Mouse (Mus musculus) forebrain, embryonic 11.5 days (tissue): ENCODE measurements around the gene Litaf. TPM values are rescaled to one million over a fixed set of nuclear protein-coding genes. Genes with fewer than 3 reads are reported as not detected.
A peak's percentile ranks its signal among the peaks of the same experiment; 100 is the strongest.

ENCODE experiments used
- ATAC-seq: fragments of 200-750 bp; cut with Nextera tagmentation; replicated peaks from 2 replicates; pipeline ENCODE4 v1.8.0; 2017; ENCODE audit warnings: moderate TSS enrichment; ENCODE audit not compliant: low FRiP score
- DNase-seq: peaks from one replicate; pipeline ENCODE4 v3.0.0-alpha.2; 2017; ENCODE audit warnings: low spot score
- H3K27ac ChIP-seq: fragments of 300-500 bp; sonication (generic); 2 replicates; pipeline ENCODE4 v1.5.1; 2014; ENCODE audit warnings: low read depth, low read length
- H3K27me3 ChIP-seq: fragments of 300-500 bp; sonication (generic); 2 replicates; pipeline ENCODE4 v1.6.1; 2014; ENCODE audit warnings: mild to moderate bottlenecking, low read length, mixed read lengths; ENCODE audit not compliant: control insufficient read depth, insufficient read depth
- H3K36me3 ChIP-seq: fragments of 300-500 bp; sonication (generic); 2 replicates; pipeline ENCODE4 v1.6.1; 2014; ENCODE audit warnings: mild to moderate bottlenecking, low read length, moderate library complexity, mixed read lengths; ENCODE audit not compliant: control insufficient read depth, insufficient read depth
- H3K4me1 ChIP-seq: fragments of 300-500 bp; sonication (generic); replicated peaks from 2 replicates; pipeline ENCODE4 v1.6.1; 2014; ENCODE audit warnings: low read length, mixed read lengths; ENCODE audit not compliant: control insufficient read depth, insufficient read depth
- H3K4me2 ChIP-seq: fragments of 300-500 bp; sonication (generic); 2 replicates; pipeline ENCODE4 v1.6.1; 2014; ENCODE audit warnings: low read depth, mild to moderate bottlenecking, low read length, moderate library complexity, mixed read lengths; ENCODE audit not compliant: severe bottlenecking
- H3K4me3 ChIP-seq: fragments of 300-500 bp; sonication (generic); 2 replicates; pipeline ENCODE4 v1.5.1; 2014; ENCODE audit warnings: low read depth, low read length
- H3K9ac ChIP-seq: fragments of 300-500 bp; sonication (generic); 2 replicates; pipeline ENCODE4 v1.6.1; 2014; ENCODE audit warnings: low read length
- H3K9me3 ChIP-seq: fragments of 300-500 bp; sonication (generic); 2 replicates; pipeline ENCODE4 v1.6.1; 2016; ENCODE audit warnings: low read length, mixed read lengths; ENCODE audit not compliant: control insufficient read depth
- WGBS: fragments of 180-500 bp; shearing (Covaris S2); extraction: QIAGEN DNeasy Blood & Tissue Kit; methylation state at CpG from one replicate; pipeline ENCODE4 v1.1.7; 2014; 5-methylcytosine and 5-hydroxymethylcytosine counted together
- polyA plus RNA-seq: library from polyadenylated mRNA; unstranded; fragments of >200 nt; fragmentation: Nextera tagmentation; extraction: Ambion mirVana; gene quantifications from 2 replicates; pipeline ENCODE4 v1.2.1, GENCODE M21; 2014

The Litaf gene
- polyA plus RNA-seq, 1 experiment from 2014 or later: 52.0 TPM

DNA sequence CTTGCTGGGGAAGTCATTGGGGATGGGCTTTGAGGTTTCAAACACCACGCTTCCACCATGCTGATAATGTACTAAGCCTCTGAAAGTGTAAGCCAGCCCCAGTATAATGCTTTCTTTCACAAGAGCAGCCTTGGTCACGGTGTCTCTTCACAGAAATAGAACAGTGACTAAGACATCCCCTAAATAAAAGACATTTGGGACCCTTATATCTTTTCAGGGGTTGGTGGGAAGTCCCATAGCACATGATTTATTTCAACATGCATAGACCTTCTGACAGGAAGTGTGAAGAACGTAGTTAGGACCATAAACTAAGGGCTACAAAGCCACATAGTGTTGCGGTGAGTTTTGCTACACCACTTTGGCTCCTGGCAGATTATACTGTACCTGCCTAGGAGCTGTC is 69.4 kb downstream of the Litaf start:
- Histone ChIP-seq H3K4me2 (no peak overlapping the region), H3K4me1 (peaks cover 2% of the 10 kb centered on the region; the same call in 1 of the 2 replicates), H3K9me3 (no peaks in the 10 kb centered on the region; the same call in 1 of the 2 replicates), H3K27me3 (no peaks in the 10 kb centered on the region), H3K36me3 (no peaks in the 10 kb centered on the region), H3K9ac (no peak overlapping the region), H3K27ac (no peak overlapping the region), H3K4me3 (no peak overlapping the region)
- no peak for ATAC-seq
- DNase-seq: no peak
- 89% methylated on average over 4 of the region's 4 CpGs for WGBS

DNA sequence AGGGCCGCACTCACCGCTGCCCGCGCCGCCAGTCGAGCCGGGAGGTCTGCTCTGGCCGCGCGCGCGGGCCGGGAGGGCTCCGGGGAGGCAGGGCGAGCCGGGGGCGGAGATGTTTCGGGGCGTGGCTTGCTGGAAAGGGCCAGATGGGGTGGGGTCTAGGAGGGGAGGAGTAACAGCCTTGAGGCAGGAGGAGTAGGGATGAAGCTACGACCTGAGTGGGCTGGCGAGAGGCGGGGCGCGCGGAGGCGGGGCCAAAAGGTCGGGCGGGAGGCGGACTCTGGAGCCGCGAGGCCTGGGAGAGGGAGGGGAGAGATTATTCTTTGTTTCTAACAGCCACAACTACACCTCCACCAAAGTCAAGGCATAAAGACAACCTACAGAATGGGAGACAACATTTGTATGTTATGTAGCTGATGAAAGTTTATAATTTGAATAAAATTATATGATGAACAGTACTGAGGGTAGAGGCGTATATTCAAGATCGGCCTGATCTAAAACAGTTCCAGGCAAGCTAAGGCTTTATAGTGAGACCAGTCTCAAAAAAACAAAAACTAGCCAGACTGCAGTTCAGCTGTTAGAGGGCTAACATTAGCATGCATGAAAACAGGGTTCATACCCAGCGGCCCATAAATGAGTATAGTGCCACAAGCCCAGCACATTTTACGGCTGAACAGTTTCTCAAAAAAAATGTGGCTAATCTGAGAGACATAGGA is 72.8 kb downstream of the Litaf start:
- Histone ChIP-seq H3K9ac (peak overlapping the region; percentile 70), H3K4me1 (peaks cover 2% of the 10 kb centered on the region; the same call in 1 of the 2 replicates), H3K9me3 (peaks cover 6% of the 10 kb centered on the region; the same call in 1 of the 2 replicates), H3K36me3 (no peaks in the 10 kb centered on the region), H3K4me2 (peak overlapping the region; percentile 82), H3K4me3 (peak overlapping the region; percentile 70), H3K27ac (0 out of 2 replicates have a peak overlapping the region, but pooled peaks have one; percentile 15), H3K27me3 (no peaks in the 10 kb centered on the region)
- ATAC-seq (peak; percentile 94), DNase-seq (peak; percentile 97)
- WGBS: 6% methylated on average over 34 of the region's 35 CpGs

DNA sequence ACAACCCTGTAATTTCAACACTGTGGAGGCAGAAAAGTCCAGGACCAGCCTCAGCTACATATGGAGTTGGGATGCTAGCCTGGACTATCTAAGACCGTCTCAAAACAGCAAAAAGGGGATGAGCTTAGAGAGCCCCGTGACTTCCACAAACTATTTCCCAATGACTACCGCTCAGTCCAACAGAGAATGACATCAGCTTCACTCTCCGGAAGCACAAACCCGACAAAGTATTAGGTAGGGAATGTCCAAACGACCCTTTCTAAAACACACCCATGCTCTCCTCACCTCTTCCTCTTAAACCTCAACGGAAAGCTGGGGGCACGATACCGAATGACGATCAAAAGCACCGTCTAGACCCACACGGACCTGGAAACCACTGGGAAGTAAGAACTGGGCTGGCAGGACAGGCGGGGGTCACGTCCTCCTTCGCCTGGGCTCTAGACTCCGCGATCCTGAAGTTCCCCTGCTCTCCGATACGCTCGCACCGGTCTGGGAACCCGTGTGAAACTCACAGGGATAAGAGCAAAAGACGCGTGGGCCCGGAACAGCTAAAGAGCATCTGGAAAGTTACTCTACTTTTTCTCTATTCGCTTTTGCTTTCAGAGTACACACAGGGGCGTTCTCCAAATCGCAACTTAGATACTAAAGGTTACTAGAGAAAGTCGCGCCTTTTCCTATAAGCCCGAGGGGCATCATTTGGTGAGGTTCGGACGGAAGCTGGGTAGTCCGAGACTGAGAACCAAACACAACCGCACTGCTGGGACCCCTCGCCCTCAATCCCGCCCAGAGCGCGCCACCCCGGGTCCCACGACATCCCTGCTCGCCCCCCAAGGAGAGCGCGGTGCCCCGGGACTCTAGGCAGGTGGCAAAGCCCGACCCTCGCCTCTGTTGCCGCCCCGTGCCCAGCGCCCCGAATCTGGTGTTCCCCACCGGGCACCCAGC is 73.6 kb downstream of the Litaf start:
- DNase-seq (peak; percentile 68), ATAC-seq (peak; percentile 83)
- Histone ChIP-seq H3K9me3 (peaks cover 6% of the 10 kb centered on the region; the same call in 1 of the 2 replicates), H3K27ac (no peak overlapping the region), H3K4me3 (peak overlapping the region; percentile 70), H3K4me2 (peak overlapping the region; percentile 82), H3K4me1 (peaks cover 2% of the 10 kb centered on the region; the same call in 1 of the 2 replicates), H3K9ac (peak overlapping the region; percentile 70), H3K27me3 (no peaks in the 10 kb centered on the region), H3K36me3 (no peaks in the 10 kb centered on the region)
- under 1% methylated on average over 52 of the region's 52 CpGs for WGBS

DNA sequence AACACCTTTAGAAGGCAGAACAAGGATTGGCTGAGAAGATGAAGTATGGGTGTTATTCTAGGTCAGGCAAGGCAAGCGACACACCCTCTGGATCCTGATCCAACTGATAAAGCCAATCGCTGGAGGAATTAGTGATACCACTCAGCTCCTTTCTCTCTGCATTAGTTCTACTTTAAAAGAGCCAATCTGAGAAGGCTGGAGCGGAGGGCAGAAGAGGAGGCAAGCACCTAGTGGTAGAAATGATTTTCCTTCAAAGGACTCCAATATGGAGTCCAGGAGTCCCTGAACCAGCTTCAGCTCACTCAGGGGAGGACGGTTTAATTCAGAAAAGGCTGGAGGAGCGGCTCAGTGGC is 74.2 kb downstream of the Litaf start:
- Histone ChIP-seq H3K9ac (peak overlapping the region; percentile 70; the same call in 1 of the 2 replicates), H3K27ac (no peak overlapping the region)

DNA sequence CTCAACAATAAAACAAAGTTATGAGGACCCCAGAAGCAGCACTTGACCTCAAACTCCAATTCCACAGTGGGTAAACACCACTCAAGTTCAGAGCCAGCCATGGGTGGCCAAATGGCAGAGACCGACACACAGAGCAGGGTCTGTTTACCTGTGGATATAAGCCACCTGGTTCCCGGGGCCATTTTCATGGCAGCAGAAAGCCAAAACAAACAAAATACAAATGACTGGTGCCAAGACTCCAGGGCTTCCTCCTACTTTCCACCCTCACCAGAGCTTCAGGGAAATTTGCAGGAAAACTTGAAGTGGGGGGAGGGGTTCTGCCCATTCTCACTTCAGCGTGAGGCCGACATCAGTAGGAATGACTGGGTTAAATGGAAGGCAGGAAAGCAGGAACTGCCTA is 75.2 kb downstream of the Litaf start:
- Histone ChIP-seq H3K9me3 (peaks cover 6% of the 10 kb centered on the region; the same call in 1 of the 2 replicates), H3K4me1 (peaks cover 2% of the 10 kb centered on the region; the same call in 1 of the 2 replicates), H3K4me3 (no peak overlapping the region), H3K27ac (no peak overlapping the region), H3K27me3 (no peaks in the 10 kb centered on the region), H3K9ac (no peak overlapping the region), H3K4me2 (no peak overlapping the region), H3K36me3 (no peaks in the 10 kb centered on the region)
- ATAC-seq (no peak), DNase-seq (no peak)
- WGBS: 98% methylated on average over 4 of the region's 4 CpGs

More for the DNA sequence above, 74.2 kb downstream of the Litaf start:
- Histone ChIP-seq H3K36me3 (no peaks in the 10 kb centered on the region), H3K4me3 (peak overlapping the region; percentile 70), H3K4me1 (peaks cover 2% of the 10 kb centered on the region; the same call in 1 of the 2 replicates), H3K27me3 (no peaks in the 10 kb centered on the region), H3K9me3 (peaks cover 6% of the 10 kb centered on the region; the same call in 1 of the 2 replicates), H3K4me2 (peak overlapping the region; percentile 82)
- ATAC-seq: no peak
- 59% methylated on average over 5 of the region's 5 CpGs for WGBS
- DNase-seq: no peak

DNA sequence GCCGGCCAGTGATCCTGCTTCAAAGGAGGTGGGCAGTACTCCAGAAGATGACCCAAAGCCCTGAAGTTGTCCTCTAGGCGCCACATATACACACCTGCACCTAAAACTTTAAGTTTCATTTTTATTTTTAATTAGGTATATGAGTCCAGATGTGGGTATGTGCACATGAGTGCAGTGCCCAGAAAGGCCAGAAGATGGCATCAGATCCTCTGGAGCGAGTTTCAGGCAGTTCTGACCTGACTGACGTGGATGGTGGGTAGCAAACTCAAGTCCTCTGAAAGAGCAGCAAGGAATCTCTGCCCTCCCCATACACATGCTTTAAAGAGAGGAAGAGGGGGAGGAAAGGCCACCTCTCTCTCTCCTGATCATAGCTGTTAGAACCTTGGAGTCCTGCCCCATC is 76.1 kb downstream of the Litaf start:
- DNase-seq (no peak), ATAC-seq (no peak)
- H3K27me3 ChIP-seq: no peaks in the 10 kb centered on the region
- no peak overlapping the region for H3K9ac ChIP-seq
- no peaks in the 10 kb centered on the region for H3K36me3 ChIP-seq
- no peak overlapping the region for H3K4me3 ChIP-seq
- WGBS: 88% methylated on average over 4 of the region's 4 CpGs
- H3K4me1 ChIP-seq: peaks cover 2% of the 10 kb centered on the region; the same call in 1 of the 2 replicates
- no peak overlapping the region for H3K27ac ChIP-seq
- H3K4me2 ChIP-seq: no peak overlapping the region
- H3K9me3 ChIP-seq: peaks cover 6% of the 10 kb centered on the region; the same call in 1 of the 2 replicates

DNA sequence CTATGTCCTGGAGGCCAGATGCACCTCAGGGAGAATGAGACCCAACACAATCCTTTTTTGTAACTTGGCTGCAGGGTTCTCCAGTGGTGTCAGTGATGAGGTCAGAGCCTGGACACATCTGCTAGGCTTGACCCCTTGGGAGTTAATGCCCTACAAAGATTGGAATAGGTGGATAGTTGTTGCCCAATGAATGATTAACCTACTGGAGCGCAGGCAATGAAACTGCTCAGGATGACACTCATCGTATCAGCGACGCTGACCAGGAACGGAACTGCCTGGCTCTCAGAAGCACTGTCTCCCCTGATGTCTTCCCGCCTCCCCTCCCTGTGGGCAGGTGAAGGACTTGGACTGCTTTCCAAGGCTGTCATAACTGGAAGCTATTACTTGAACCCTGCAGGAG is 76.6 kb downstream of the Litaf start:
- Histone ChIP-seq H3K27ac (no peak overlapping the region), H3K4me2 (no peak overlapping the region), H3K27me3 (no peaks in the 10 kb centered on the region), H3K9me3 (peaks cover 6% of the 10 kb centered on the region; the same call in 1 of the 2 replicates), H3K9ac (no peak overlapping the region), H3K4me1 (peaks cover 2% of the 10 kb centered on the region; the same call in 1 of the 2 replicates), H3K36me3 (no peaks in the 10 kb centered on the region), H3K4me3 (no peak overlapping the region)
- ATAC-seq (no peak), DNase-seq (no peak)
- WGBS: 95% methylated on average over 6 of the region's 6 CpGs

DNA sequence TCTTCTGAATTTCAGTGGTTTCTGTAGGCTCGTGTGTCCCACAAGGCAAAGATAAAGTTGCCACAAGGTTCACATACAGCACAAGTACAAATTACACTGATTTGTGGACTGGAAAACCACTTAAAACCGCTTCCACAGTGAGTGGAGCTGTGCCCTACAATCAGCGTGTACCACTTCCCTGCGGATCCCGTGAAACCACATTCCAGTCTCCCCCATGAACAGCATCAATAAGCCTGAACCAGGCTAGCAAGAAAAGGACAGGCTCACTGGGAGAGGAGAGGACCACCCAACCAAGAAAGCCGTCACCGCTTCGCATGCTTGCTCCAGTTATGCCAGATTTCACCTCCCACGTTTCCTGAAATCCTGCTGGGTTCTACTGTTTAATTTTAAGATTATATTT is 77.7 kb downstream of the Litaf start:
- no peaks in the 10 kb centered on the region for H3K36me3 ChIP-seq
- 88% methylated on average over 9 of the region's 9 CpGs for WGBS

More for the DNA sequence above, 77.7 kb downstream of the Litaf start:
- H3K9me3 ChIP-seq: peaks cover 6% of the 10 kb centered on the region; the same call in 1 of the 2 replicates
- H3K27ac ChIP-seq: no peak overlapping the region
- peaks cover under 1% of the 10 kb centered on the region; the same call in 1 of the 2 replicates for H3K4me1 ChIP-seq
- no peak overlapping the region for H3K4me2 ChIP-seq
- DNase-seq (no peak), ATAC-seq (no peak)
- no peak overlapping the region for H3K9ac ChIP-seq
- H3K27me3 ChIP-seq: no peaks in the 10 kb centered on the region
- H3K4me3 ChIP-seq: no peak overlapping the region
